Mouse (Mus musculus) stomach, embryonic 16.5 days (tissue): ENCODE results near the gene Ccdc30. TPM values are rescaled to one million over a fixed set of nuclear protein-coding genes. Genes with fewer than 3 reads are reported as not detected.

Experiments
- ATAC-seq: fragments of 200-750 bp; cut with Nextera tagmentation; 2 replicates; pipeline ENCODE4 v1.8.0; 2017; ENCODE audit warnings: moderate number of reproducible peaks, moderate TSS enrichment; ENCODE audit not compliant: insufficient read depth, low FRiP score
- H3K27ac ChIP-seq: fragments of 300-500 bp; sonication (generic); 2 replicates; pipeline ENCODE4 v1.5.1; 2014; ENCODE audit warnings: low read length
- H3K27me3 ChIP-seq: fragments of 300-500 bp; sonication (generic); 2 replicates; pipeline ENCODE4 v1.6.1; 2014; ENCODE audit warnings: low read length, control low read depth, mixed read lengths; ENCODE audit not compliant: control insufficient read depth, insufficient read depth
- H3K36me3 ChIP-seq: fragments of 300-500 bp; sonication (generic); 2 replicates; pipeline ENCODE4 v1.6.1; 2014; ENCODE audit warnings: low read length; ENCODE audit not compliant: control insufficient read depth, insufficient read depth
- H3K4me1 ChIP-seq: fragments of 300-500 bp; sonication (generic); 2 replicates; pipeline ENCODE4 v1.6.1; 2014; ENCODE audit warnings: low read length, control low read depth, mixed read lengths; ENCODE audit not compliant: control insufficient read depth, insufficient read depth
- H3K4me2 ChIP-seq: fragments of 300-500 bp; sonication (generic); 2 replicates; pipeline ENCODE4 v1.6.1; 2014; ENCODE audit warnings: low read depth, low read length, mixed read lengths
- H3K4me3 ChIP-seq: fragments of 300-500 bp; sonication (generic); replicated peaks from 2 replicates; pipeline ENCODE4 v1.5.1; 2014; ENCODE audit warnings: mild to moderate bottlenecking, low read length
- H3K9ac ChIP-seq: fragments of 300-500 bp; sonication (generic); 2 replicates; pipeline ENCODE4 v1.6.1; 2014; ENCODE audit warnings: low read length
- H3K9me3 ChIP-seq: fragments of 300-500 bp; sonication (generic); replicated peaks from 2 replicates; pipeline ENCODE4 v1.6.1; 2016; ENCODE audit warnings: low read length, control low read depth; ENCODE audit not compliant: control insufficient read depth
- WGBS: fragments of 180-500 bp; shearing (Covaris S2); extraction: QIAGEN DNeasy Blood & Tissue Kit; methylation state at CpG from one replicate; pipeline ENCODE4 v1.1.7; 2014; 5-methylcytosine and 5-hydroxymethylcytosine counted together
- polyA plus RNA-seq: library from polyadenylated mRNA; unstranded; fragments of >200 nt; fragmentation: Nextera tagmentation; extraction: Ambion mirVana; gene quantifications from 2 replicates; pipeline ENCODE4 v1.2.1, GENCODE M21; 2015

Gene Ccdc30
- polyA plus RNA-seq, 1 experiment from 2014 or later = 6.7 TPM

GRCm38 (mm10) chr4:119398751-119399150 lies 16.6 kb downstream of the Ccdc30 start:
- ATAC-seq = no peak
- Histone ChIP-seq H3K27me3 (no peaks in the 10 kb centered on the region), H3K4me1 (no peaks in the 10 kb centered on the region), H3K9me3 (peaks cover 8% of the 10 kb centered on the region; the same call in 1 of the 2 replicates), H3K4me3 (no peak overlapping the region), H3K9ac (no peak overlapping the region), H3K36me3 (no peaks in the 10 kb centered on the region), H3K27ac (no peak overlapping the region), H3K4me2 (no peak overlapping the region)
- 72% methylated on average over 7 of the region's 7 CpGs for WGBS

- Histone ChIP-seq H3K27me3 (no peaks in the 10 kb centered on the region), H3K4me1 (no peaks in the 10 kb centered on the region)
- WGBS = 97% methylated on average over 1 of the region's 1 CpGs
Observed at GRCm38 (mm10) chr4:119390369-119390768, 25.0 kb downstream of the Ccdc30 start.

GRCm38 (mm10) chr4:119389184-119389583 lies 26.1 kb downstream of the Ccdc30 start:
- no peak overlapping the region for H3K9ac ChIP-seq
- H3K4me1 ChIP-seq = no peaks in the 10 kb centered on the region
- H3K36me3 ChIP-seq = no peaks in the 10 kb centered on the region
- no peak overlapping the region for H3K4me2 ChIP-seq
- no peak overlapping the region for H3K27ac ChIP-seq
- no peaks in the 10 kb centered on the region for H3K9me3 ChIP-seq
- no peak overlapping the region for H3K4me3 ChIP-seq
- 74% methylated on average over 3 of the region's 3 CpGs for WGBS
- ATAC-seq = no peak
- no peaks in the 10 kb centered on the region for H3K27me3 ChIP-seq

More at GRCm38 (mm10) chr4:119390369-119390768, 25.0 kb downstream of the Ccdc30 start:
- no peak for ATAC-seq
- Histone ChIP-seq H3K9ac (no peak overlapping the region), H3K36me3 (no peaks in the 10 kb centered on the region), H3K4me2 (no peak overlapping the region), H3K4me3 (no peak overlapping the region), H3K9me3 (no peaks in the 10 kb centered on the region), H3K27ac (no peak overlapping the region)

- Histone ChIP-seq H3K4me1 (0 out of 2 replicates have a peak, but pooled peaks cover 3% of the 10 kb centered on the region), H3K27me3 (no peaks in the 10 kb centered on the region), H3K27ac (no peak overlapping the region), H3K4me3 (no peak overlapping the region), H3K36me3 (no peaks in the 10 kb centered on the region), H3K4me2 (no peak overlapping the region), H3K9me3 (no peaks in the 10 kb centered on the region), H3K9ac (no peak overlapping the region)
- 69% methylated on average over 7 of the region's 7 CpGs for WGBS
- no peak for ATAC-seq
Observed at GRCm38 (mm10) chr4:119381471-119382190, 33.7 kb downstream of the Ccdc30 start.

- Histone ChIP-seq H3K27me3 (no peaks in the 10 kb centered on the region), H3K4me3 (no peak overlapping the region), H3K9ac (no peak overlapping the region), H3K27ac (no peak overlapping the region), H3K36me3 (no peaks in the 10 kb centered on the region), H3K4me1 (no peaks in the 10 kb centered on the region), H3K4me2 (no peak overlapping the region), H3K9me3 (no peaks in the 10 kb centered on the region)
- 88% methylated on average over 6 of the region's 6 CpGs for WGBS
- ATAC-seq = no peak
Observed at GRCm38 (mm10) chr4:119369460-119369859, 45.9 kb downstream of the Ccdc30 start.

GRCm38 (mm10) chr4:119366758-119367526 lies 48.4 kb downstream of the Ccdc30 start:
- no peaks in the 10 kb centered on the region for H3K4me1 ChIP-seq
- H3K9ac ChIP-seq = no peak overlapping the region
- H3K27me3 ChIP-seq = no peaks in the 10 kb centered on the region
- ATAC-seq = peak; percentile 66; the same call in 1 of the 2 replicates
- 45% methylated on average over 4 of the region's 4 CpGs for WGBS
- no peaks in the 10 kb centered on the region for H3K36me3 ChIP-seq
- H3K4me3 ChIP-seq = no peak overlapping the region
- H3K27ac ChIP-seq = peak overlapping the region; percentile 46; the same call in 1 of the 2 replicates
- H3K4me2 ChIP-seq = no peak overlapping the region
- no peaks in the 10 kb centered on the region for H3K9me3 ChIP-seq

- no peak overlapping the region for H3K9ac ChIP-seq
Observed at GRCm38 (mm10) chr4:119362231-119362630, 53.1 kb downstream of the Ccdc30 start.

GRCm38 (mm10) chr4:119359196-119359971 lies 55.9 kb downstream of the Ccdc30 start:
- Histone ChIP-seq H3K27ac (peak overlapping the region; percentile 48; the same call in 1 of the 2 replicates), H3K4me3 (peak overlapping the region; percentile 44), H3K9ac (peak overlapping the region; percentile 62), H3K9me3 (no peaks in the 10 kb centered on the region), H3K4me1 (0 out of 2 replicates have a peak, but pooled peaks cover 6% of the 10 kb centered on the region), H3K27me3 (no peaks in the 10 kb centered on the region), H3K36me3 (no peaks in the 10 kb centered on the region), H3K4me2 (peak overlapping the region; percentile 60)
- WGBS = 4% methylated on average over 30 of the region's 30 CpGs
- peak; percentile 64; the same call in 1 of the 2 replicates for ATAC-seq

More at GRCm38 (mm10) chr4:119362231-119362630, 53.1 kb downstream of the Ccdc30 start:
- no peak for ATAC-seq
- Histone ChIP-seq H3K4me1 (0 out of 2 replicates have a peak, but pooled peaks cover 6% of the 10 kb centered on the region), H3K4me3 (no peak overlapping the region), H3K36me3 (no peaks in the 10 kb centered on the region), H3K27me3 (no peaks in the 10 kb centered on the region), H3K27ac (no peak overlapping the region), H3K9me3 (no peaks in the 10 kb centered on the region), H3K4me2 (no peak overlapping the region)
- 82% methylated on average over 3 of the region's 3 CpGs for WGBS
